Mouse (Mus musculus): ENCODE measurements at regions not wholly inside any gene's neighbourhood (a gene's known extent, or its start where the extent isn't known, plus 50 kb on each side); places are given as distances from the start of the nearest gene placed in this dataset.

DNA sequence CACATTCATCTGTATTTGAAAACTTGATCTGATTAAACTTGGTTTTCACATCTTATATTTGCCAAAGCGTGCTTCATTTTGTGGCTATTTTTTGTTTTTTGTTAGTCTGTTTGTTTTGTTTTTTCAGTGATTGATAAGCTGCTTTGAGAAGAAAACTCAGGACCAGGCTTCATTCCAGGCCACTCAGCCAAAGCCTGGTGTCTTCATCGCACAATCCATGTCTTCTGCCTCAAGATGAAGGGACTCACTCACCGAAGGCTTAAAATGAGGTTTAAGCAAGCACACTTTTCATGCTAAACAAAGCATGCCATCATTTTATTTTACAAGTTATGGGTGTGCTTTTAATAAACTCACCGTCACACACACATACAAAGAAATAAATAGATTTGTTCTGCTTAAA lies 197.7 kb upstream of the Etaa1 start:
- no peak for TF ChIP-seq ZC3H11A (IDR thresholded peaks at IDR 0.05; ENCODE audit: borderline replicate concordance, low read depth, low read length)
- no peak for TF ChIP-seq CHD2 (IDR thresholded peaks at IDR 0.05; ENCODE audit: low read depth, low read length)
- no peak for TF ChIP-seq ZNF384 (IDR thresholded peaks at IDR 0.05; ENCODE audit: low read depth, low read length)

Measured in ES-E14 (cell line).